Mouse (Mus musculus) ovary, postnatal 14 days (tissue): ENCODE results near the gene Gm20661.
A peak's percentile ranks its signal among the peaks of the same experiment; 100 is the strongest.

Experiments
- DNase-seq: peaks from one replicate; pipeline ENCODE4 v3.0.0; 2022; ENCODE audit warnings: low spot score

The Gm20661 gene

DNA sequence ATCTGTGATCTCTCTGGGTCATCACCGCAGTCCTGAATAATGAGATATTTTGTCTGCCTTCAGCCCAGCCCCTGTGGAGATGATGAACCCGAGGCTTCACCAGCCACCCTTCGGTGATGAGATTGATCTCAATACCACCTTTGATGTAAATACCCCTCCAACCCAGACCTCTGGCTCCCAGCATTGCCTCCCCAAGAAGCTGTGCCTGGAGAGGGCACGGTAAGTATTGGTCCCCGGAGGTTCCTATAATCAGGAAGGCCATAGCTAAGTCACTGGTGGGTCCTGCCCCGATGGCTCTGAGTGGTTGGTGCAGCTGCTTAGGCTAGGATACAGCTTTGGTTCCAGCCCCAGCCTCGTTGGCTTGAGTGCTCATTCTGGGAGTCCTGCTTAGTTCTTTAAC is 14.3 kb upstream of the Gm20661 start:
- no peak for DNase-seq

DNA sequence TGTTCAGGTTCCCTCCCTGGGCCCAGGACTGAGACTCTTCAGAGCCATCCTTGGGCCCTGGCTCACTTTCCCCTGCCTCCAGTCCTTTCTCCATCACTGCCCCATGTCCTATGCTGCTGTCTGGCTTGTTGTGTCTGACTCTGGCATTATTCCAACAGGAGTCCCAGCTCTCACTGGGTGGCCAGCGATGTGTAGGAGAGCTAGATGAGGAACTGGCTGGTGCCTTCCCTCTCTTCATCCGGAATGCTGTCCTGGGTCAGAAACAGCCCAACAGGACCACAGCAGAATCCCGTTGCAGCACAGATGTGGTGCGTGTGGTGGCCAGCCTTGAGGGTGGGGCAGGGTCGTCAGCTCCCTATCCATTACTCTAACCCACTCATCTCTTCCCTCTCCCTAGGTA is 12.5 kb upstream of the Gm20661 start:
- no peak for DNase-seq

DNA sequence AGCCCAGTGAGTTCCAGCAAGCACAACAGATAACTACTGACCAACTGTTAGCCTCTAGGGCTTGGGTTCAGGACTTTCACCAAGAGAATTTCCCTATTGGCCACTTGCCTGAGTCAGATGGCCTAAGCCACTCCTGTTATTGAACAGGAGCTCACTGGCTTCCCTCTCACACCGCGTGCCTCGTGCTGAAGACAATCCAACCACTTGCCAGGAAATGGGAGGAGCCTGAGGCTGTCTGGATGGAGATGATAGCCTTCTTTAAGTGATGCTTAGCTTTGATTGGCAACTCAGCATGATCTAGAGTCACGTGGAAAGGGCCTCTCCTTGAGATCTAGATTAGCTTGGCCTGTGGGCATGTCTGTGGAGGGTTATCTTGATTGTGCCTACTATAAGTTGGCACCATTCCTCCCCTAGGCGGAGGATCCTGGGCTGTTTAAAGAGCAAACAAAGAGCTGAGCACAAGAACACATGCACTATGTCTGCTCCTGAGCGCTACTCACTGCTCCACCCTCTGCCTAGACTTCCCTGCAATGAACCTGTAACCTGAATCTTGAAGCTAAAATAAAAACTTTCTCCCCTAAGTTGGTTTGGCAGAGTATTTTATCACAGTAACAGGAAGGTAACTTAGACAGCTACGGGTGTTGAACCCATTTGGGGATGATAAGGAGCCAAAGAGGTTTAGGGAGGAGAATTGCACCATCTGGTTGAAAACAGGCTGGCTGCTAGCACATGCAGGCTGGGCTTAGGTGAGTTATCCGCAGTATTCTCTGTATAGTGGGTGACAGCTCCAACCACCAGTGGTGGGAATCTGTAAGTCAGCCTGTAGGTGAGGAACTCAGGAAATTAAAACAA is 10.9 kb upstream of the Gm20661 start:
- DNase-seq: no peak

- DNase-seq: no peak
These were observed 8.2 kb upstream of the Gm20661 start for GRCm38 (mm10) chr9:107974491-107975171.

DNA sequence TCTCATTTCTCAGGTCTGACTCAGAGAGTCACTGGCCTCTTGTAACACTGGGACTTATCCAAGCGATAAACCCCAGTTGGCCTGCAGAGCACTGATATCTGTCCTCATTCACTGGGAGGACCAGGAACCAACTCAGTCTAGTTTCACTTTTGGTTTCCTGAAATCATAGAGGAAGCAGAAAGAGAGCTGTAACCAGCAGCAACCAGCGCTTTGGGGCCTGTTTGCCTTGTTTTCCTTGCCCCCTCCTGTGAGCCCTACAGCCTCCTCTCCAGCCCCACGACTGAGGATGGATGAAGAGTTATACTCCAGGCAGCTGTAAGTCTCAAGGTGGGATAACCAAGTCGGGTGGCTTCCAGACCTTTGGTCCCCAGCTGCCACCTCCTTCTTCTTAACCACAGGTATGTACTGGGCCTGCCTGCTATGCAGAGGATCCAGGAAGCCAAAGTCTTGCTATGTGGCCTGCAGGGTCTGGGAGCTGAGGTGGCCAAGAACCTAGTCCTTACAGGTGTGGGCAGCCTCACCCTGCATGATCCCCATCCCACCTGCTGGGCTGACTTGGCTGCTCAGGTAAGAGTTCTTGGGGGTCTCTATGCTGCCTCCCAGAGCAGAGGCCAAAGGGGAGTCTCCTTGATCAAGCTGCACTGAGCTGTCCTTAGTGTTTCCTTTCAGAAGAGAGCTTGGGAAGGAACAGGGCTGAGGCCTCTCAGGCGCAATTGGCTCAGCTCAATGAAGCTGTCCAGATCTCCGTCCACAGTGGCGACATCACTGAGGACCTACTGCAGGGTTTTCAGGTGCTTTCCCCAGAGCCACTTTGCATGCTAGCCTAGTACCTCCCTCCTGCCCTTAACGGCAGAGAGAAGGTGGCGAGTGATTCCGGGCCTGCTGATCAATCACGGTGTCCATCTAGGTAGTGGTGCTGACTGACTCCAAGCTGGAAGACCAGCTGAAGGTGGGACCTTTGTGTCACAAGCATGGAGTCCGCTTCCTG is 7.2 kb upstream of the Gm20661 start, which contains the start of gene Uba7:
Gene Uba7, plus strand, starts transcription at position 107 of the 988 bp plus-strand sequence.
- DNase-seq: no peak

- DNase-seq: no peak
These were observed 4.0 kb upstream of the Gm20661 start for GRCm38 (mm10) chr9:107978815-107979214.

DNA sequence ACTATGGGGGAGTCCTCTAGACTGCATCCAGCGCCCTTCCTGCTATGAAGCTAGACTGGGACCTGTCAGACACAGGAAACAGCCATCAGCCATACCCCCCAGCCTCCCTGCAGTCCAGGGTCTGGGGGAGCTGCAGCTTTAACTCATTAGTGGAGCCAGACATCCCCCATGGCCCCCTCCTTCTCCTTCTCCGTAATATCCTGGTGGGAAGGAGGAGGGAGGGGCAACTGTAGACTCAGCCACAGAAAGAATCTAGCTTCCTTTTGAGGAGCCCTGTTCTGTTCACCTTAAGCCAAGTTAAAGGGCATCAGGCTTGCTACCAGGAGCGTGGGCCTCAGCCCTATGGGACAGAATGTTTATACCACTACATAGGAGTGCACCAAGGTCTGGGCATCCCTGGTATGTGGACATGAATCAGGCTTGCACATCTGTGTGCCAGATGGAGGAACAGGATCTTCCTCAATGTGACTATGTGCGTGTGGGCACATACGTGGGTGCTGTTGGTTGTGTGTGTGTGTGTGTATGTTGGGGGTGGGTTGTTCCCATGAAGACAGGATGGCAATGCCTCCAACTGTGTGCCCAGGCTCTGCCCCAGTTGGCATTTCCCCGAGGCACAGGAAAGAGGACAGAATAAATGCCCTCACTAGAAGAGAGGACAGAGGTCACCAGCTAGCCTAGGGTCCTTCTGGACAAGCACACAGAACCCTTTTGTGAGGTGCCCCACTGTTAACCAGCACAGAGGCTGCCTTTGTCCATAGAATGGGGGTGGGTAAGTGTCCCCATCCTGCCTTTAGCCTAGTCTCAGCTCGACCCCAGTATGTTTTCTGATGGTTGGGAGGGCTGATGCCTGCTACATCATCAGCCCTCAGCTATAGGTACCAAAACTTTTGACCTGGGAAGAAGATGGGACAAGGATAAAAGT is 913 bp upstream of the Gm20661 start:
- DNase-seq: no peak

GRCm38 (mm10) chr9:107983421-107983890 is 598 bp downstream of the Gm20661 start:
- DNase-seq: no peak

DNA sequence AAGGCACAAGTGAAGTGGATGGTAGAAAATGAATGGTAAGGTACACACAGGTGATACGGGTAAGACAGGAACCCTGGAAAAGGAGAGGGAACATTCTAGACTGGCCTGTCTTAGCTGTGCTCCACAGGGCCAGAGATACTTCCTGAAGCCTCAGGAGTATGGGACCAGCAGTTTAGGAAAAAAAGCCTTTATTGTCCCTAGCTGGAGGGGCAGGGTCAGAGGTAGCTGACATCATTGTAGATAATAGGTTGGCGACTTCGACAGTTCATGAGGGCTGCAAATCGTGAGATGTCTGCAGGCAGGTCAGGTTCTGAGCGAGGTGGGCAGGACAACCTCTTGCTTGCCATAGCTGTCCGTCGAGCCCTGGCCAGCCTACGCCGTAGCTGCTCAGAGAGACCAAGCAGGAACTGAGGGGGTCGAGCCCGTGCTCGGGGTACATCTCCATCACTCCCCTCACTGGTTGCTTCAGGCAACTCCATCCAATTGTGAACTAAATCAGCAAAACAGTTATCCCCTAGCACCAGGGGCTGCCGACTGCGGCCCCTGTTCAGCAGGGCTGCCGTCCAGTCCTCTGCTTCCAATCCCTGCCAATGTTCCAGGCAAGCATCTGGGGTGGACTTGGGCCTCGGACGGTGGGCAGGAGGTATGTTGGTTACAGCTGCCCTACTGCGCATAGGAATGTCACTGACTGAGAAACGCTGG is 1.3 kb downstream of the Gm20661 start:
- no peak for DNase-seq

DNA sequence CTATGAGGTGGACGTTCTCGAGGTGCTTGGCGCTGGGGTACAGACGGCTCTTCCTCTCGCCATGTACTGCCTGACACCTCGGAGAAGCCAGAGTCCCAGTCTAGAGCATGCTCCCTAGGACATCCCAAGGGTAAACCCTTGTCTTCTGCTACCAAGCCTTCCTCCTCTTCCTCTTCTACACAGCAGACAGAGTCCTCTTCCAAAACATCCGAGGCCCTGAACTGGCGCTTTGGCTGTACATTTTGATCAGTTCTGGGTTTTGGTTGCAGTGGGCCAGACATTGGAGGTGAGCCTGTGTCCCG is 1.8 kb downstream of the Gm20661 start:
- DNase-seq: no peak

DNA sequence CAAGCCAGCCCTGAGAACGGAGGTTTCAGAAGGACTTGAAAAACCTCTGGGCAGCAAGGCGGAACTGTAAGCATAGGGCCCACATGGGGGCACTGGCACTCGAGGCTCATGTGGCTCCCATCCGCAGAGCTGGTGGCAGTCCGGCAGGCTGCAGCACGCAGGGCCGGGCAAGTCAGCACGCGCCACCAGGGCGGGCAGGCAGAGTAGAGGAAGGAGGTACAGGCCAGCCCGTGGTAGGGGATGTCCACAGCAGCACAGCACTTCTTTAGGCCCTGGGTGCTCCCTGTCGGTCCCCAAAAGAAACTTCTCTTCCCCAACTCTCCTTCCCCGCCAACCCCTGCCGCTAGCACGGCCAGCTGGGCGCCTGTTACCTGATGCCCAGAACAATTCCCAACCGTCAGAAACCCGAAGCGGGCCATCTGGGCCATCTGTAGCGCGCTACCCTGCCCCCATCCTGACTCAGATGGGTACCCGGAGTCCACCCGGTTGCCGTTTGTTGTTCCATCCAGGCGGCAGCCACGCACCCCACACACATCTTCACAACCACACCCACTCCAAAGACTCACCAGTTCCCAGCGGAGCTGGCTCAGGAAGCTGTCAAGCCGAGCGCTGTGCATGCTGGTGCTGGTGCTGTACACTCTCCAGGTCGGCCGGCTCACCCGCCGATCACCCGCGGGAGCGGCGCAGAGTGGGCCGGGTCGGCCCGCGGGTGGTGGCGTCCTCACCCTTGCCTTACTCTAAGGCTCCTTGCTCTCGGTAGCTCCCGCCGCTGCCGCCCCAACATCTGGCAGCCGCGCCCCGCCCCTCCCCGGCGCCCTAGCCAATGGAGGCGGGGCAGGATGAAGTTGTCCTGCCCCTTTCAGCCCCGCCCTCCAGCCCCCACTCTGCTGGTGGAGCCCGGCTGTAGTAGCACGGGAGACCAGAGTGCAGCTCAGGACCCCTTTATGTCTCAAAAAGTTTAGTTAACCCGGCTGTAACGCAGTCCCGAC is 2.6 kb downstream of the Gm20661 start, which contains the start of gene Inka1:
Gene Inka1, minus strand, starts transcription at position 749 of the 989 bp plus-strand sequence.
- DNase-seq: peak; percentile 81

DNA sequence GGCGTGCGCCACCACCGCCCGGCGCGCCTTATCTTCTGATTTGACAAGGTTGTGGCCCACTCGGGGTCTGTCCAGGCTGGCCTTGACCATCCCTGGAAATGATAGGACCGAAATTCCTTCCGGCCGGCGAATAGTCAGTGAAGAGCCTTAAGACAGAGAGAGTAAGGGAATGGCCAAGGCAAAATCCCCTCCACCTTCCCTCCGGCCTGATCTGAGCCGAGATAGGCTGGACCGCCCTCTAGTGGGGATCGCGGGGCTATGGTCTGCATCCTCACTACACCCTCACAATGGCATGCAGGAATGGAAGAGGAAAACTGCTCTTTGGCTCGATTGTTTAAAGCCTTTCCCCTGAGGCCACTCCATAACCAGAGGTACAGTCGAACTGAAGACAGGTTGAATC is 3.5 kb downstream of the Gm20661 start:
- peak; percentile 72 for DNase-seq

- no peak for DNase-seq
These were observed 5.1 kb downstream of the Gm20661 start for GRCm38 (mm10) chr9:107987950-107988349.

- no peak for DNase-seq
These were observed 9.3 kb downstream of the Gm20661 start, which contains the start of gene Cdhr4 for GRCm38 (mm10) chr9:107992197-107992596. Gene Cdhr4, plus strand, starts transcription at chr9:107992497.

DNA sequence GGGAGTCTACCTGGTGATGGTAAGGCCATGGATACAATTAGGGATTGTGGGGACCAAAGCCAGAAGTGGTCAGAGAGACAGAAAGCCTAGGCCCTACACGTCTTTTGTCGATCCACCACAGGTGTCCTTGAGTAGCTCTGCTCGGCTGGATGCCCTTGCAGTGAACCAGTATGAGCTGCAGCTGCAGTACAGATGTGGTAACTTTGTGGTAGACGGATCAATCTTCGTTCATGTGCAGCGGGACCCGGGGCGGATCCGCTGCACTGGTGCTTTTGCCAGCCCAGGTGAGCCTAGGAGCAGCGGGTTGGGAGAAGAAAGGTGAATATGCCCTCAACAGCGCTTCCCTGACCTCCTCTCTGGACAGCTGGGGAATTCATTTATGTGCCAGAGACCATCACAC is 10.2 kb downstream of the Gm20661 start:
- DNase-seq: no peak

DNA sequence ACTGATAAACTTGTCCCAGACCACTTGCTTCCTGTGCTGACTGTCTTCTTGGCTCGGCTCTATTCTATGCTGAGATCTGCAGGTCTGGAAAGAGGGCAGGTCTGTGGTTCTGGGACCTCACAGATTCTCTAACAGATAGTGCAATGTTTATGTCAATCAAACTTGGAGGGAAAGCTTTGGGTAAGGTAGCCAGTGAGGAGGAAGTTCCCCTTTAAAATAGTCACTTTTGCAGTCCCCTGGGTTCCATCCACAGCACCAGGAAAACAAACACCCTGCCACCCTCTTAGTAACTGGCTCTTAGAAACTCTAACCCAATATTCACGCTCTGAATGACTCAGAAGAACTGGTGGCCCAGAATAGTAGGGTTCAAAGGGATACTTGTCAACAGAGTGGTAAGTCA is 11.6 kb downstream of the Gm20661 start:
- no peak for DNase-seq

DNA sequence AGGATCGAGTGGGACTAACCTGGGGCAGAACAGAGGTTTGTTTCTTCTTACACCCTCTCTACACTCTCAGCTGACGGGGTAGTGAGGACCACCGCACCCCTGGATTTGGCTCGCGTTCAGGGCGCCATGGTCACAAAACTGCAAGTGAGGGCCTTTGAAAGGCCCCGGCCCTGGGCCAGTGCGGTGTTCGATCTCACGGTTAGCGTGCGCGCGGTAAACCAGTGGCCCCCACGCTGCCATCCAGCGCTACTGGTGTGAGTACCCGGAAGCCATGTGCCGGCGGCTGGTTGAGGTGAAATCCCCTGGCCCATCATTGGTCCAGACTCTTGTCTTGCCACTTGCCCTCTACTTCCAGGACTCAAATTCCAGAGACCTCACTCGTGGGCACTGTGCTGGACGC is 12.7 kb downstream of the Gm20661 start:
- no peak for DNase-seq

DNA sequence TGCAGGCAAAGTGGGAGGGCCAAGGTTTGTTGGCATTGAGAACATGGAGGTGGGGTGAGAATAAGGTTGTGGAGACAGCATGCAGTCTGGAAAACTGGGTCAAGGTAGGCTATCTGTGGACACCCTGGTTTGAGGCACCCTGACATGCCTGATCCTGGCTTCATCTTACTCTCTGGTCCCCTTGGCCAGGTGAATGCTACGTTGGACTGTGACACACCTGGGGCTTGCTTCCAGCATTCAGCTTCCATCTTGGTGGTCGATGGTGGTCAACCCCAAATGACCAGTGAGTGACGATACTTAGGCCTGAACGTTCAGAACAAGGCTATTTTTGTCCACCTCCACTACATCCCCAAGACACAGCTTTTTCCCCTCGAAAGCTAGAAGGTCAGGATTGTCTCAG is 13.2 kb downstream of the Gm20661 start, which contains the start of gene Gm20662:
Gene Gm20662, plus strand, starts transcription at position 301 of the 400 bp plus-strand sequence.
- DNase-seq: no peak
